Mouse (Mus musculus): ENCODE data around the gene Slc10a6.
A peak's percentile ranks its signal among the peaks of the same experiment; 100 is the strongest.

The Slc10a6 gene

DNA sequence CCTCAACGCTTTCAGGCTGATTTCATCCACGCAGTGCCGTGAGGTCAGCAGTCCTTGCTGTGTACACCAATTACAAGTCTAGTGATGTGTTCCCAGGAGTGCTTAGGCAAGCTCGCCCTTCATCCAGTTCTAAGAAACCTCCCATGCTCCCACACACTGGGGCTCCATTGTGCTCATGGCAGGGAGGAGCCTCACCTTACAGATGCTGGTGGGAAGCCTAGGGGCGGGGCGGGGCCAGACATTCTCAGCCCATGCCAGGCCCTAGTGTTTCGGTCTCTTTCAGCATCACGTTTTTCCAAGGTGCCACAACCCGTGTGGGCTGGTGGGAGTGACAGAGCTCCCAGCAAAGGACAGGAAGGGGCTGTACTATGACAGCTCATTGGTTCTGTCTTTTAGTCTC lies 12.0 kb downstream of the Slc10a6 start:
- DNase-seq: no peak

- no peak for DNase-seq
These were observed 14.8 kb downstream of the Slc10a6 start for GRCm38 (mm10) chr5:103614356-103614755.

GRCm38 (mm10) chr5:103612316-103612715 lies 16.9 kb downstream of the Slc10a6 start:
- DNase-seq: no peak

- DNase-seq: no peak
These were observed 18.2 kb downstream of the Slc10a6 start for GRCm38 (mm10) chr5:103610856-103611472.

GRCm38 (mm10) chr5:103610148-103610547 lies 19.1 kb downstream of the Slc10a6 start:
- no peak for DNase-seq

- DNase-seq: no peak
These were observed 23.5 kb downstream of the Slc10a6 start for GRCm38 (mm10) chr5:103605707-103606106.

GRCm38 (mm10) chr5:103603115-103603893 lies 25.9 kb downstream of the Slc10a6 start:
- no peak for DNase-seq

DNA sequence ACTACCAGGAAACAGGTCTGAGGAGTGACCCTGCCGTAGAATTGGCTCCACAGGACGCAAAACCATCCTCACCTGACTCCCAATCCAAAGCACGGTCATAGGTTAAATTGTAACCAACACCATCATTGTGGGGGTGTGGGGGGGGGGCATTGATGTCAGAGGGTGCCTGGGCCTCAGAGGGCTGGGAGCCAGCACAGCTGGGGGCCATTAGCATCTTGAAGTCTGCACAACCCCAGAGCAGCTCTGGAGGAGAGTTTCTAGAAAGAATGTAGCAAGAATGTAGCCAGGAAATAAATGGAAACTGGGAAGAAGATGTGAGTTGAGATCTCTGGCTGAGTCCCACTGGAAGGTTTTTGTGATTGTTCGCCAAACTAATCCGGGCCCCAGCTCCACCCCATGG lies 30.3 kb downstream of the Slc10a6 start:
- DNase-seq: no peak

DNA sequence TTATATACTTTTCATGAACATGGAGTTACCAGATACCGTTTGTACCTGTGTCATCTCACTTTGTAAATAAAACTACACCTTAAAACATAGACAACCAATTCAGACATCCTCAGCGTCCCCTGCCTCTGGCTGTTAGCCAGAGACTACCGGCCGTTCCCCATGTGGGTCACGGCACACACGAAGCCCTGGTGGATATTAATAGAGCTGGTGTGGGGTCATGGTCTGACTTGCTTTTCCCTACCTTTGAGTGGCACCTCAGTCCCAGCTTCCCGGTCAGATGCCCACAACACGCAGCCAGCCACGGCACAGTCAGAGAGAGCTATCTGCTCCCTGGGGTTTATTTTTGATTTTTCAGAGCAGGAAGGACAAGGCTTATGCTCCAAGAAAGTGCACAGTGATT lies 30.9 kb downstream of the Slc10a6 start:
- no peak for DNase-seq

DNA sequence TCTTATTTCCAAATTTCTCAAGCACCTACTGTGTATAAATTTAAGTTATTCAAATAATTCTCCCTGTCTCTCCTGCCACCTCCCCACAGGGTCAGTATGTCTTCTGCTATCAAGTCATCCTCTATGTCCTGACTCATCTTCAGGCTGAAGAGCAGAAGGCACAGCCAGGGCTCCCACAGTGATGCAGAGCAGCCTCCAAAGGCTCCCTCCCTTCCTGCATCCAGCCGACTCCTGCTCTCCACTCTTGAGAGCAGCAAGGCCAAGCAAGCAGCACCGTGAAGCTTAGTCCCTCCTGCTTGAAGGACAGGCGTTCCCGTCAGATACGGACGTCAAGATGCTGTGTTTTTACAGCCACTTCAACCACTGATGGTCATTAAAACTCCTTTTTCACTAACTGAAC lies 31.6 kb downstream of the Slc10a6 start:
- DNase-seq: no peak

DNA sequence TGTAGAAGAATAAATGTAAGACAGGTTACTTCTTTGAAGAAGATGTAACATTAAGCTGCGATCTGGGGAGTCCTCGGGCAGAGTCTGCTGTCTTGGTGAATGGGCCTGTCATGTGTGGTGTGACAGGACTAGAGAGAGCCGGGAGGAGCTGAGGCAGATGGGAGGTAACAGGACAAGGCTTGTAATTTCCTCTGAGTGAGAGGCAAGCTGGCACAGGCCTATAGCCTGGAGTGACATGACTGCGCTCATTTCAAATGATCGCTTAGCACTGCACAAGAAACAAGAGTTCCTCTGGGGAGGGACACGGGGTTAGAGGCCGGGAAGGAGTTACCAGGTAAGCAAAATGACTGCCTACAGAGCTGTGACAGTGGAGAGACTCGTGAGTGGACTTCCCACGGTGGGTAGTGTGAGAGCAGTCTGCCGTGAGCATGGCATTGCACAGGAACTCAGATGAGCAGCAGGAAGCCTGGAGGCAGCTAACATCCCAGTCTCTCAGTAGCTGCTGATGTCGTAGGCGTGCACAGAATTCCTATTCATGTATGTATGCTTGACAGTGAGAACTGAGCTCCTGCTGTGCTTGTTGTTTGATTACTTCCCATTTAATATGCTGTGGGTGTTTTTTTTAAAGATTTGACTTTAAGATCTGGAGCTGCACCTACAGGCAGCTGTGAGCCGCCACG lies 32.6 kb downstream of the Slc10a6 start:
- no peak for DNase-seq

DNA sequence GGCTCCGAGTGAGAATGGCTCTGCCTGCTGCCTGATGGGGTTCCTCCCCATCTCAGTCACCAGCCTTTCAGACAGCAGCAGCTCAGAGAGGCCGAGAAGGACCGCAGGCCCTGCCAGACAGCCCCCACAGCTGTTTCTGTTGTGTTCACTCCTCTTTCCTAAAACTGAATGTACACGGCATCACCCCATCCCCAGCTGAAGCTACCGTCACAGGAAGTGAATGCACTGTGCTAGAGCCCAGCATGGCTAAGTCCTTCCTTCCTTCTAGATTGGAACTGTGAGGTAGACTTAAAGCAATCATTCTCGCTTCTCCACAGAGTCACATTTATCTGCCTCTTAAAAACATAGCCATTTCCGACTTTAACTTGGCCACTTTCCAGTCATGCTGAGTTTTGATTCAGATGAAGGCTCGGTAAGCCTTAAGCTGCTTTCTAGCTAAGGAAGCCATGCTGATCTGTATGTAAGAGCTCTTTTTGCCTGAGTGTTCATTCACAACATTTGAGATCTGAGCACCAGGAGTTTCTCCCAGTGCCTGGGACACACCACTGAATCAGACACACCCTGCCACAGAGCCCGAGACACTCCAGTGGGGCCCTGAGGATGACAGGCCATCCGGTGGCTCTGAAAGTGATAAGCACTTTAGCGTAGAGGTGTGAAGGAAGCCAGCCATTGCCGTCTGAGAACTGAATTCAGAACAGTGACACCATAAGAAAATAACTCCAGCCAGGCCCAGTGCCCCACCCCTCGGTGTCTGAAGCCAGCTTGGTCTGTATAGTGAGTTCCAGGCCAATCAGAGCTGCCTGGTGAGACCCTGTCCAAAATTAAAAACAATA lies 33.6 kb downstream of the Slc10a6 start:
- no peak for DNase-seq

DNA sequence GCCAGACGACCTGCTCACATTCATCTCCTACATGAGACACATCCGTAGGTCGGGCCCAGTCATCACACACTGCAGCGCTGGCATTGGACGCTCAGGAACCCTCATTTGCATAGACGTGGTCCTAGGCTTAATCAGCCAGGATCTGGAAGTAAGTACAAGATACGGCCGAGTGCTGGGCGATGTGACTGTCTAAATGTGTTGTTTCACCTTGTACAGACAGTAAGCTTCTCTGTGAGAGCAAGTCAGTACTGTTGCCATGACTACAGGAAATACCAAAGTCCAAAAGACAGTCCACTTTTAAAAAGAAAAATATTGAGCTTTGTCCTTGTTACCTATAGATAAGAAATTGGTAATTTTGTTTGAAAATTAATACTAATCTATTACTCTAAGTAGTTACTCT lies 35.6 kb downstream of the Slc10a6 start:
- no peak for DNase-seq

DNA sequence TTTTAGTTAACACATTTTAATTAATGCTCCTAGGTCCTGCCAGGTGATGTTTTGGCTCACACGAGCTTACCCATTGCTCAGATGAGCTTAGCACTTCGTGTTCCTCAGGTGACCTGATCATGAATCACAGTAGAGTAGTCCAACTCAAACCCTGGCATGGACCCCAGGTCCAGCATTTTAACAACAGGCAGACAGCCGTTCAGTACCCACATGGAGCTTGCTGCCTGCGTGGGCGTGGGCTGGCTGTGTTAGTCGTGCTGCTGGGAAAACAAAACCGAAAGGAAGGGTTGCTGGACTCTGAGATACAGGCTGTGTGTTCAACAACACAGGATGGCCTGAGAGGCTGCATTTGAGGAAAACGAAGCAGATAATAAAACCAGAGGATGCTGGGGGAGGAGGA lies 36.5 kb downstream of the Slc10a6 start:
- DNase-seq: peak; percentile 31

DNA sequence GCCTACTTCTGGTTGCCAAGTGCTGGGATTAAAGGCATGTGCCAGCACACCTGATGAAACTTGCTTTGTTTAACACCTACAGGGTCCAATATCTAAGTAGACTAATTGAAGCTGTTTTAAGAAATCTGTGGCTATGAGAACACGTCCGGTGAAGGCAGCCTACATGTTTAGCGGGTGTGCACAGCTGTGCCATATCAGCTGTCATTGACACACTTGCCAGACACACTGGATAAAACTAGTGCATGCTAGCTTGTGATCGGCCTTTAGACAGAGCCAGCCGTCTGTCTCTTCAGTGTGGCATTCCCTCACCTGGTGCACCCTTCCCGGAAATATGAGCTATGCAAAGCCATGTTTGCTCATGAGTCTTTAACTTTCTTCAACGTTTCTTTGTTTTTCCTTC lies 37.4 kb downstream of the Slc10a6 start:
- DNase-seq: no peak

GRCm38 (mm10) chr5:103587219-103587618 lies 42.0 kb downstream of the Slc10a6 start:
- no peak for DNase-seq

DNA sequence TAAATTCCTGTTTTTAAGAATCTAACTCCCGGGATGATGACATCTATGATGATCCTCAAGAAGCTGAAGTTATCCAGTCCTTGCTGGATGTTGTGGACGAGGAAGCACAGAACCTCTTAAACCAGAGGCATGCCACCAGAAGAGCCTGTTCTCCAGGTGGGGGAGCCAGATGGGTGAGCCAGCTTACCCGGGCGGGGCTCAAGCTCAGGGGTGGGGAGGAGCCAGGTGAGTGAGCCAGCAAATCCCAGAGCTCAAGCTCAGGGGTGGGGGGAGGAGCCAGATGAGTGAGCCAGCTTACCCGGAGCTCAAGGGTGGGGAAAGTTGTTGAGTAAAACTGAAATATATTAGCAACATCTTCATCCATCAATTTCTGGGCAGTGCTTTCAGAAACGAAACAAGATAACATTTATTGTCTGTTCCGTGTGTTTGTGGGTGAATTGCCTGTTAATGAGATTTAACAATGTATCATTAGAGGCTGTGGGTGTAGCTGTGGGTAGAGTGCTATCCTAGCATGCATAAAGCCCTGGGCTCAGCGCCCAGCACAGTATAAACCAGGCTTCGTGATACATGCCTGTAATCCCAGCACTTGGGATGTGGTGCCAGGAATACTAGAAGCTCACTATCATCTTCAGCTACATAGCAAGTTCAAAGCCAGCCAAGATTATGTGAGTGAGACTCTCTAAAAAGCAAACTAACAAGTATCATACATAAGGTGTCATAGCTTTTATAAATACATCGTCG lies 49.4 kb downstream of the Slc10a6 start:
- no peak for DNase-seq

DNA sequence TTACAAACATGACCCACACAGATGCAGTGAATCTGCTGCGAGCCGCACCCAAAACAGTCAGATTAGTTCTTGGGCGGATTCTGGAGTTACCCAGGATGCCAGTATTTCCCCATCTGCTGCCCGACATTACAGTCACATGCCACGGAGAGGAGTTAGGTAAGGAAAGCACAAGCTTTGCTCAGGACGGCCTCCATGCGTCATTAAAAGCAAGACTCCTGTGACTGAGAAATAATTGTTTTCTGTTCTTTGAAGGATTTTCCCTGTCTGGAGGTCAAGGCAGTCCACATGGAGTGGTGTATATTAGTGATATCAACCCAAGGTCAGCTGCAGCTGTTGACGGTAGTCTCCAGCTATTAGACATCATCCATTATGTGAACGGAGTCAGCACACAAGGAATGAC lies 59.8 kb downstream of the Slc10a6 start:
- no peak for DNase-seq

DNA sequence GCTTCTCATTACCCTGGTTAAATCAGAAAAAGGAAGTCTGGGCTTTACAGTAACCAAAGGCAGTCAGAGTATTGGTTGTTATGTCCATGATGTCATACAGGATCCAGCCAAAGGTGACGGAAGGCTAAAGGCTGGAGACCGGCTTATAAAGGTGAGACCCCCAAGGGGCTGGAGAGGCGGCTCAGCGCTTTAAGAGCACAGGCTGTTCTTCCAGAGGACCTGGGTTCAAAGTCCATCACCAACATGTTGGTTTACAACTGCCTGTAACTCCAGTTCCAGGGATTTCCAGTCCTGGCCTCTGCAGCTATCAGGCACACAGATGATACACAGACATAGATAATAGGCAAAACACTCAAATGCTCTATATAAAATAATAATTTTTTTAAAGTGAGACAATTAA lies 61.2 kb downstream of the Slc10a6 start:
- DNase-seq: no peak

DNA sequence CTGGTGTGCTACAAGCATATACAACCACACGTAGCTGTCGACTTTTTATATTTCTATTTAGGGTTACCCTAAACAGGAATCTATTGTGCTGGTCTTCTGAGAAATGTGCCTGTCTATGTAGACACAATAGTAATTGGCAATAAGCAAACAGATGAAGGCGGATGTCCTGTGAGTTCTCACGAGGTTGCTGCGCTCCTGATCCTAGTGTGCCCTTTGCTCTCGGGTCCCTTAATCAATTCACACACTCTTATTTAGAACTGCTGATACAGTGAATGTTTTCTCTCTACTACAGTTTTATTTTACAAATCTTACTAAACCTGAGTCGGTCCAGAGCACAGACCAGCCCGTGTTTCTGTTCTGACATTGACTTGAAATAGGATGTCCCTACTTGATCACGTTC lies 68.7 kb downstream of the Slc10a6 start:
- no peak for DNase-seq

All from right cerebral cortex, adult 18-20 months (tissue).